Comparison of ENCODE assay signal across 12 mouse cellular contexts in genomic region chr8:8489784-8490183, GRCm38 (mm10).
DNase-seq lines count a peak whose midpoint lies in the region; ATAC-seq and TF ChIP-seq lines count a peak whose summit lies in the region.
"Had no signal": no experiment of that assay in that cellular context is flagged by ENCODE, and none has a peak within 500 bp of the region (broad histone marks: within the 10 kb centered on the region; RNA-seq: fewer than 3 reads in every experiment).

No protein-coding gene starts in this region.

- H3K9me3 ChIP-seq in E14TG2a.4 (ENCODE audit: low read length): no peaks in the 10 kb centered on the region
- H3K9me3 ChIP-seq in forebrain, embryonic 13.5 days (replicated peaks): no peaks in the 10 kb centered on the region
- H3K9me3 ChIP-seq in midbrain, embryonic 11.5 days (ENCODE audit: control insufficient read depth, low read length): no peaks in the 10 kb centered on the region; the same call in 1 of the 2 replicates
- peaks cover 4% of the 10 kb centered on the region; the same call in 1 of the 2 replicates for H3K9me3 ChIP-seq in kidney, embryonic 14.5 days (ENCODE audit: control insufficient read depth, low read length)

- peak overlapping the region; percentile 49 for H3K4me2 ChIP-seq in forebrain, embryonic 13.5 days
- H3K4me2 ChIP-seq in midbrain, embryonic 11.5 days: peak overlapping the region; percentile 42
- no peak overlapping the region for H3K4me2 ChIP-seq in kidney, embryonic 14.5 days (replicated peaks; ENCODE audit: low read depth, low read length)

- peaks cover 55% of the 10 kb centered on the region for H3K4me1 ChIP-seq in E14TG2a.4 (replicated peaks; ENCODE audit: low read depth, low read length)
- peaks cover 44% of the 10 kb centered on the region for H3K4me1 ChIP-seq in forebrain, embryonic 13.5 days
- peaks cover 33% of the 10 kb centered on the region for H3K4me1 ChIP-seq in midbrain, embryonic 11.5 days (ENCODE audit: control insufficient read depth, insufficient read depth, low read length)
- peaks cover 10% of the 10 kb centered on the region; the same call in 1 of the 2 replicates for H3K4me1 ChIP-seq in kidney, embryonic 14.5 days (ENCODE audit: control insufficient read depth, insufficient read depth, low read length)

- H3K27ac ChIP-seq in forebrain, embryonic 13.5 days: peak overlapping the region; percentile 76
- no peak overlapping the region for H3K27ac ChIP-seq in midbrain, embryonic 11.5 days (ENCODE audit: low read depth, low read length)
- no peak overlapping the region for H3K27ac ChIP-seq in kidney, embryonic 14.5 days (ENCODE audit: low read depth, low read length)
- H3K27ac ChIP-seq: macrophage had no signal

- no peak for TF ChIP-seq CTCF in E14TG2a.4 (conservative IDR thresholded peaks at IDR 0.05; ENCODE audit: low read length)

- H3K27me3 ChIP-seq in E14TG2a.4 (ENCODE audit: insufficient read depth, low read length): peaks cover 29% of the 10 kb centered on the region
- peaks cover 6% of the 10 kb centered on the region; the same call in 1 of the 2 replicates for H3K27me3 ChIP-seq in forebrain, embryonic 13.5 days
- peaks cover 25% of the 10 kb centered on the region for H3K27me3 ChIP-seq in midbrain, embryonic 11.5 days (ENCODE audit: control insufficient read depth, insufficient read depth, low read length)
- no peaks in the 10 kb centered on the region for H3K27me3 ChIP-seq in kidney, embryonic 14.5 days (ENCODE audit: control insufficient read depth, insufficient read depth, low read length)

- DNase-seq in ES-CJ7 (ENCODE audit: low read depth, low spot score): peak; percentile 65
- DNase-seq in midbrain, embryonic 11.5 days (ENCODE audit: low spot score, missing footprints): peak; percentile 93
- no peak for DNase-seq in left cerebral cortex, postnatal 10 days (ENCODE audit: extremely low spot score in 1 of 2, low spot score in 2 of 2)
- DNase-seq in ovary, postnatal 36 days (ENCODE audit: low spot score): no peak
- DNase-seq: adrenal gland, postnatal 14 days; cerebellum, adult 8-10 months; kidney, postnatal 25 days; spleen, adult 18-20 months had no signal

- H3K9ac ChIP-seq in forebrain, embryonic 13.5 days: peak overlapping the region; percentile 45; the same call in 1 of the 2 replicates
- H3K9ac ChIP-seq in midbrain, embryonic 11.5 days (ENCODE audit: low read length): peak overlapping the region; percentile 53; the same call in 1 of the 2 replicates
- no peak overlapping the region for H3K9ac ChIP-seq in kidney, embryonic 14.5 days (ENCODE audit: low read depth, low read length)

- WGBS in forebrain, embryonic 13.5 days: 2% methylated on average over 9 of the region's 9 CpGs
- WGBS in midbrain, embryonic 11.5 days: 3% methylated on average over 9 of the region's 9 CpGs
- WGBS in kidney, embryonic 14.5 days: 12% methylated on average over 9 of the region's 9 CpGs

- intact Hi-C loops in left cerebral cortex, postnatal 10 days (cut with DNase I): no loop called here

- H3K4me3 ChIP-seq in E14TG2a.4 (replicated peaks; ENCODE audit: low read length): 0 out of 2 replicates have a peak overlapping the region, but pooled peaks have one; percentile 35
- no peak overlapping the region for H3K4me3 ChIP-seq in forebrain, embryonic 13.5 days
- H3K4me3 ChIP-seq in midbrain, embryonic 11.5 days (ENCODE audit: low read depth, low read length): no peak overlapping the region
- no peak overlapping the region for H3K4me3 ChIP-seq in kidney, embryonic 14.5 days (ENCODE audit: low read length)

- ATAC-seq in forebrain, embryonic 13.5 days: peak; percentile 29
- peak; percentile 34 for ATAC-seq in midbrain, embryonic 11.5 days (ENCODE audit: low FRiP score)
- no peak for ATAC-seq in kidney, embryonic 14.5 days (ENCODE audit: low FRiP score, low TSS enrichment)

- H3K36me3 ChIP-seq in E14TG2a.4 (ENCODE audit: insufficient read depth, low read length): no peaks in the 10 kb centered on the region
- H3K36me3 ChIP-seq in forebrain, embryonic 13.5 days (ENCODE audit: poor library complexity, severe bottlenecking): no peaks in the 10 kb centered on the region
- no peaks in the 10 kb centered on the region for H3K36me3 ChIP-seq in midbrain, embryonic 11.5 days (ENCODE audit: control insufficient read depth, insufficient read depth, low read length)
- no peaks in the 10 kb centered on the region for H3K36me3 ChIP-seq in kidney, embryonic 14.5 days (ENCODE audit: control insufficient read depth, insufficient read depth, low read length)

Comparison
In these comparisons a context has a peak if more than half of its experiments do, and no peak if none do; other contexts are left out.
1. DNase-seq: peak in ES-CJ7 (single experiment) and midbrain, embryonic 11.5 days (single experiment); none in left cerebral cortex, postnatal 10 days (0 of 2) and ovary, postnatal 36 days (single experiment).